ENCODE assay signal across 9 mouse cellular contexts in the genomic region with DNA sequence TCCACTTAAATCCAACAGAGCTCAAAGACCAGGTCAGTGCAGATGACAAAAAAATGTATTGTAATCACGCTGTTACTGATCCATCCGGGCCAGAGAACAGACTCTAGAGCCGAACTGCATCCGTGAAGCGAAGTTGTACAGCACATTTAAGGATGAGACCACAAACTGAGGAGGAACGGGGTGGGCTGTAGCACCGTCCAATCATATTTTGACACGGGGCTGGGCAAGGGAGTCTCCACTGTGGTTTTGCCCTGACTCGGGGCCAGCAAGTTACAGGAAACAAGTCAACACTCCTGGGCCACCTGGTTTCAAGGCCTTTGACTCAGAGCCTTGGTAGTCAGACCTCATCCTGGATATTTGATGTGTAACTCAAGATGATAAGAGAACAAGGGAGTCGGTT. TPM values are rescaled to one million over a fixed set of nuclear protein-coding genes. Genes with fewer than 3 reads are reported as not detected.
DNase-seq lines count a peak whose midpoint lies in the region; ATAC-seq and TF ChIP-seq lines count a peak whose summit lies in the region.
"Had no signal": no experiment of that assay in that cellular context is flagged by ENCODE, and none has a peak within 500 bp of the region (broad histone marks: within the 10 kb centered on the region; RNA-seq: fewer than 3 reads in every experiment).

No protein-coding gene starts in this region.

- peaks cover 20% of the 10 kb centered on the region for H3K4me1 ChIP-seq in heart, embryonic 16.5 days (ENCODE audit: control insufficient read depth, insufficient read depth, low read length)
- H3K4me1 ChIP-seq in MEL (ENCODE audit: control insufficient read depth in 1 of 2, insufficient read depth in 2 of 2, low read length in 2 of 2) = peaks cover 3 to 9% of the 10 kb centered on the region in 2 experiments
- H3K4me1 ChIP-seq in liver, embryonic 14.5 days (replicated peaks; ENCODE audit: control insufficient read depth in 2 of 2, insufficient read depth in 2 of 2, low read length in 1 of 2) = peaks cover 11 to 22% of the 10 kb centered on the region in 2 experiments
- H3K4me1 ChIP-seq in thymus, adult 2 months (replicated peaks; ENCODE audit: control insufficient read depth, insufficient read depth, low read length) = peaks cover 29% of the 10 kb centered on the region

- H3K9ac ChIP-seq in heart, embryonic 16.5 days (ENCODE audit: low read length) = no peak overlapping the region
- peak overlapping the region; percentile 55 for H3K9ac ChIP-seq in MEL (ENCODE audit: control insufficient read depth, low read depth, low read length, poor library complexity, severe bottlenecking)
- H3K9ac ChIP-seq in liver, embryonic 14.5 days (replicated peaks) = no peak overlapping the region
- H3K9ac ChIP-seq: limb, embryonic 12.5 days had no signal

- ATAC-seq in heart, embryonic 16.5 days (replicated peaks; ENCODE audit: extremely low read depth, insufficient read depth, low FRiP score) = peak; percentile 25; the same call in 1 of the 2 replicates
- no peak for ATAC-seq in liver, embryonic 14.5 days (ENCODE audit: insufficient read depth)

- TF ChIP-seq RAD21 in MEL (IDR thresholded peaks at IDR 0.05; ENCODE audit: low read depth, low read length) = no peak

- peak overlapping the region; percentile 8; the same call in 1 of the 2 replicates for H3K4me2 ChIP-seq in heart, embryonic 16.5 days (ENCODE audit: low read depth, low read length)
- H3K4me2 ChIP-seq in liver, embryonic 14.5 days (ENCODE audit: low read depth) = peak overlapping the region; percentile 17
- H3K4me2 ChIP-seq: limb, embryonic 12.5 days had no signal

- peak in 1 of 2 experiments; percentile 12; a peak in 1 of 4 replicates for TF ChIP-seq POLR2A in MEL (IDR thresholded peaks at IDR 0.05; ENCODE audit: control insufficient read depth in 1 of 2, insufficient read depth in 1 of 2, low read depth in 1 of 2, low read length in 2 of 2, poor library complexity in 1 of 2)
- no peak for TF ChIP-seq POLR2A in thymus, adult 2 months (IDR thresholded peaks at IDR 0.05; ENCODE audit: control insufficient read depth, extremely low read depth, insufficient read depth, low read length, poor library complexity)

- no peak overlapping the region for H3K4me3 ChIP-seq in heart, embryonic 16.5 days (ENCODE audit: low read length)
- H3K4me3 ChIP-seq in MEL (ENCODE audit: control insufficient read depth in 1 of 2, insufficient read depth in 1 of 2, low read depth in 2 of 2, low read length in 2 of 2) = peak overlapping the region; percentile 54 to 69
- H3K4me3 ChIP-seq in liver, embryonic 14.5 days (ENCODE audit: insufficient read depth in 1 of 2, low read depth in 2 of 2, low read length in 2 of 2) = no peak overlapping the region
- H3K4me3 ChIP-seq in thymus, adult 2 months (ENCODE audit: control insufficient read depth, insufficient read depth, low read length) = peak overlapping the region; percentile 15; the same call in 1 of the 2 replicates
- H3K4me3 ChIP-seq: limb, embryonic 12.5 days had no signal

- no peak for TF ChIP-seq EP300 in MEL (IDR thresholded peaks at IDR 0.05; ENCODE audit: low read depth in 1 of 2, low read length in 2 of 2)
- no peak for TF ChIP-seq EP300 in liver, embryonic 14.5 days (IDR thresholded peaks at IDR 0.05; ENCODE audit: low read depth)

- DNase-seq in heart, postnatal 36 days = no peak
- DNase-seq in MEL (ENCODE audit: low read depth, low spot score) = peak; percentile 72
- DNase-seq in liver, embryonic 14.5 days (ENCODE audit: low read depth in 3 of 3, low spot score in 3 of 3) = no peak
- DNase-seq in thymus, adult 2 months = peak; percentile 48
- no peak for DNase-seq in c-Kit-positive CD71-positive TER-119-positive erythroid progenitor cells, embryonic 14.5 days (ENCODE audit: low spot score)
- DNase-seq in left cerebral cortex, postnatal 4 days = no peak
- DNase-seq in gastrocnemius, postnatal 14 days = no peak

- H3K79me2 ChIP-seq in MEL (ENCODE audit: control insufficient read depth, insufficient read depth, low read length, poor library complexity) = no peaks in the 10 kb centered on the region

- H3K36me3 ChIP-seq in heart, embryonic 16.5 days (ENCODE audit: control insufficient read depth, insufficient read depth) = no peaks in the 10 kb centered on the region
- H3K36me3 ChIP-seq in MEL (ENCODE audit: control insufficient read depth in 1 of 2, insufficient read depth in 2 of 2, low read length in 2 of 2) = no peaks in the 10 kb centered on the region; a peak in 1 of 4 replicates
- no peaks in the 10 kb centered on the region for H3K36me3 ChIP-seq in liver, embryonic 14.5 days (replicated peaks; ENCODE audit: control insufficient read depth, insufficient read depth, low read depth)
- no peaks in the 10 kb centered on the region for H3K36me3 ChIP-seq in thymus, adult 2 months (ENCODE audit: control insufficient read depth, insufficient read depth, low read length)
- H3K36me3 ChIP-seq: limb, embryonic 12.5 days had no signal

- no peaks in the 10 kb centered on the region for H3K9me3 ChIP-seq in heart, embryonic 16.5 days (replicated peaks; ENCODE audit: control insufficient read depth, low read length)
- no peaks in the 10 kb centered on the region for H3K9me3 ChIP-seq in MEL (replicated peaks; ENCODE audit: insufficient read depth, low read length)
- H3K9me3 ChIP-seq in liver, embryonic 14.5 days (ENCODE audit: control insufficient read depth, low read length) = no peaks in the 10 kb centered on the region
- H3K9me3 ChIP-seq: limb, embryonic 12.5 days had no signal

- peak overlapping the region; percentile 33; the same call in 1 of the 2 replicates for H3K27ac ChIP-seq in heart, embryonic 16.5 days (ENCODE audit: low read length)
- peak overlapping the region; percentile 61 for H3K27ac ChIP-seq in MEL (ENCODE audit: control insufficient read depth, low read depth, low read length)
- no peak overlapping the region for H3K27ac ChIP-seq in liver, embryonic 14.5 days
- H3K27ac ChIP-seq in thymus, adult 2 months (ENCODE audit: control insufficient read depth, insufficient read depth, low read length) = peak overlapping the region; percentile 85
- H3K27ac ChIP-seq: limb, embryonic 12.5 days had no signal

- no peaks in the 10 kb centered on the region; the same call in 1 of the 2 replicates for H3K27me3 ChIP-seq in heart, embryonic 16.5 days (ENCODE audit: control insufficient read depth, insufficient read depth, low read length)
- no peaks in the 10 kb centered on the region for H3K27me3 ChIP-seq in MEL (ENCODE audit: control insufficient read depth in 1 of 2, insufficient read depth in 2 of 2, low read length in 2 of 2)
- no peaks in the 10 kb centered on the region for H3K27me3 ChIP-seq in liver, embryonic 14.5 days (ENCODE audit: control insufficient read depth, insufficient read depth, low read length)
- H3K27me3 ChIP-seq in thymus, adult 2 months (ENCODE audit: control insufficient read depth, insufficient read depth, low read length) = no peaks in the 10 kb centered on the region
- H3K27me3 ChIP-seq: limb, embryonic 12.5 days had no signal

- no peak for TF ChIP-seq CTCF in MEL (IDR thresholded peaks at IDR 0.05 in 2 of 3, conservative IDR thresholded peaks at IDR 0.05 in 1 of 3; ENCODE audit: control insufficient read depth in 1 of 3, insufficient read depth in 1 of 3, low read depth in 2 of 3, low read length in 3 of 3, poor library complexity in 1 of 3, severe bottlenecking in 1 of 3)
- no peak for TF ChIP-seq CTCF in liver, embryonic 14.5 days (IDR thresholded peaks at IDR 0.05; ENCODE audit: low read depth)
- no peak for TF ChIP-seq CTCF in thymus, adult 2 months (IDR thresholded peaks at IDR 0.05; ENCODE audit: borderline replicate concordance, control insufficient read depth, extremely low read depth, insufficient read depth, low read length, poor library complexity)

- intact Hi-C loops in heart, postnatal 36 days (cut with DNase I) = no loop called here
- intact Hi-C loops in left cerebral cortex, postnatal 4 days (cut with DNase I) = loop anchor here (10.0 kb wide), 1 partner anchor 79 kb away; a partner anchor contains a TSS
- intact Hi-C loops in gastrocnemius, postnatal 14 days (cut with DNase I; ENCODE audit: low total_unique reads) = no loop called here

- 77% methylated on average over 10 of the region's 10 CpGs for WGBS in heart, embryonic 16.5 days
- 18% methylated on average over 10 of the region's 10 CpGs for WGBS in liver, embryonic 14.5 days (ENCODE audit: insufficient replicate concordance)
- WGBS in thymus, adult 2 months = 5% methylated on average over 10 of the region's 10 CpGs

TF ChIP-seq in MEL, 35 proteins besides CTCF, POLR2A, EP300 and RAD21:
- no peak for TF ChIP-seq SMC3 (IDR thresholded peaks at IDR 0.05; ENCODE audit: low read depth, low read length)
- no peak for TF ChIP-seq SIN3A (IDR thresholded peaks at IDR 0.05; ENCODE audit: low read length)
- no peak for TF ChIP-seq POLR2AphosphoS5 (IDR thresholded peaks at IDR 0.05; ENCODE audit: borderline replicate concordance, low read depth, low read length)
- peak; percentile 2; the same call in 1 of the 2 replicates for TF ChIP-seq NELFE (IDR thresholded peaks at IDR 0.05; ENCODE audit: low read depth, low read length)
- TF ChIP-seq TCF12 (IDR thresholded peaks at IDR 0.05; ENCODE audit: low read depth, low read length) = 0 out of 2 replicates have a peak, but pooled peaks have one; percentile 9
- TF ChIP-seq USF1 (IDR thresholded peaks at IDR 0.05; ENCODE audit: low read depth, low read length) = no peak

RNA-seq across cellular contexts. Expression of a gene that starts 40.6 kb away (rescaled TPM):
- polyA plus RNA-seq in heart, embryonic 16.5 days (2015; fragmentation: Nextera tagmentation; extraction: Ambion mirVana) = 34.3 and 37.6 TPM in 2 replicates
- total RNA-seq in heart, postnatal 36 days (2021) = 100 to 1,000 TPM in 1 of 2 experiments, 10 to 100 TPM in 1; 82.5 to 111 TPM
- total RNA-seq in MEL (2012; rRNA removed) = not detected in 2 replicates
- polyA plus RNA-seq in MEL (2012; ENCODE audit: insufficient read depth in 1 of 2, insufficient read length in 2 of 2, low read depth in 1 of 2, low replicate concordance in 2 of 2, missing spikeins in 1 of 2) = not detected
- 1.4 and 2.0 TPM in 2 replicates for polyA plus RNA-seq in liver, embryonic 14.5 days (2012; rRNA removed)
- polyA plus RNA-seq in liver, embryonic 14.5 days (2014; fragmentation: Nextera tagmentation; extraction: Ambion mirVana) = 0.32 and 0.37 TPM in 2 replicates
- 14.1 and 19.7 TPM in 2 replicates for polyA plus RNA-seq in thymus, adult 2 months (2012; rRNA removed)
- 10 to 100 TPM; 26.6 to 28.2 TPM for total RNA-seq in left cerebral cortex, postnatal 4 days (2021)
- total RNA-seq in gastrocnemius, postnatal 14 days (2021) = 10 to 100 TPM; 20.2 to 57.0 TPM

Comparison
In these comparisons a context has a peak if more than half of its experiments do, and no peak if none do; other contexts are left out.
1. H3K4me3 ChIP-seq: peak in MEL (2 of 2) and thymus, adult 2 months (single experiment); none in heart, embryonic 16.5 days (single experiment) and liver, embryonic 14.5 days (0 of 2).
2. DNase-seq: peak in MEL (single experiment) and thymus, adult 2 months (single experiment); none in heart, postnatal 36 days (0 of 2), liver, embryonic 14.5 days (0 of 3), c-Kit-positive CD71-positive TER-119-positive erythroid progenitor cells, embryonic 14.5 days (single experiment), left cerebral cortex, postnatal 4 days (single experiment) and gastrocnemius, postnatal 14 days (single experiment).
3. RNA of a gene that starts 40.6 kb away (total RNA-seq): 82.5 to 111 TPM in heart, postnatal 36 days, 20.2 to 57.0 TPM in gastrocnemius, postnatal 14 days and 26.6 to 28.2 TPM in left cerebral cortex, postnatal 4 days; not detected in MEL; every median in the first group is over 10 times any median in the second.